Mouse (Mus musculus) gastrocnemius, postnatal 14 days (tissue): ENCODE results near the gene Shank2. TPM values are rescaled to one million over a fixed set of nuclear protein-coding genes. Genes with fewer than 3 reads are reported as not detected.

Source experiments
- DNase-seq: peaks from one replicate; pipeline ENCODE4 v3.0.0; 2021; ENCODE audit warnings: mixed read lengths
- intact Hi-C: fragments of 180-260 bp; cut with DNase I; formaldehyde crosslinking; loops from one replicate; pipeline ENCODE4 v1.15.1; 2025; ENCODE audit warnings: low total_unique reads
- total RNA-seq, 2 experiments: library from RNA; stranded (reverse); gene quantifications; 2 replicates each; pipeline ENCODE4 v1.2.3; 2021

The Shank2 gene
- total RNA-seq, 2 experiments from 2014 or later: 0.07 to 0.39 TPM

- no peak for DNase-seq
- intact Hi-C loops: no loop called here
These were observed 202.6 kb downstream of the Shank2 start for GRCm38 (mm10) chr7:144204290-144204689.

DNA sequence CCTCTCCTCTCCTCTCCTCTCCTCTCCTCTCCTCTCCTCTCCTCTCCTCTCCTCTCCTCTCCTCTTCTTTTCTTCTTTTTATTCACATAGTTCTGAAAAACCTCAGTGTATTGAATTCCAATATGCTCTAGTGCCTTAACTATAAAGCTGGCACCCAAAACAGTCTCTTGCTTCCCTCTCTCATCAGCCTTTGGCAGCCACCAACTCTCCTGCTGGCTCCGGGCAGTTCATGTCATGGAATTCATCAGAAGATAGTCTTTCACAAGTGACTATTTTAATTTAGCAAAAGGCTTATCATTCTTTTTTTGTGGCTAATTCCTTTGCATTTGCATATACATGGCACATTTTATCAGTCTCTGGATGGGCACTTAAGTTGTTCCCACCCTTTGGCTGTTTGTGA lies 203.4 kb downstream of the Shank2 start:
- intact Hi-C loops: no loop called here
- no peak for DNase-seq

- intact Hi-C loops: no loop called here
- DNase-seq: no peak
These were observed 204.1 kb downstream of the Shank2 start for GRCm38 (mm10) chr7:144205837-144206236.

- DNase-seq: no peak
- intact Hi-C loops: no loop called here
These were observed 204.5 kb downstream of the Shank2 start for GRCm38 (mm10) chr7:144206254-144206653.

DNA sequence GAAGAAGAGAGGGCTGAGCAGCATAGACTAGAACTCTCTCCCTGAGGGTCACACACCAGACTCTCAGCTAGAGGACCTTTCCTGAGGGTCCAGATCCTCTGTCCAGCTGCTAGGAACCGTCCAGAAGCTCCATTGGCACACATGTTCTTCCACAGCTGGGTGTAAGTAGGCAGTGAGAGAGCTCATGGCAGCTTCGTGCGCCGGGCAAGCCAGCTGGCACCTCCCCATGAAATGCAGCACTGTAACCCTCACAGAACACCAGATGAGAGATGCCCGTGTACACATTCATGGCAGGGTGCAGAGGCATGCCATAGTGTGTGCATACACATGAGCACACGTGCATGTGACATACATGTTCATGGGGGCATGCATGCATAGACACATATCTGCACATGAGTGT lies 205.4 kb downstream of the Shank2 start:
- intact Hi-C loops: no loop called here

DNA sequence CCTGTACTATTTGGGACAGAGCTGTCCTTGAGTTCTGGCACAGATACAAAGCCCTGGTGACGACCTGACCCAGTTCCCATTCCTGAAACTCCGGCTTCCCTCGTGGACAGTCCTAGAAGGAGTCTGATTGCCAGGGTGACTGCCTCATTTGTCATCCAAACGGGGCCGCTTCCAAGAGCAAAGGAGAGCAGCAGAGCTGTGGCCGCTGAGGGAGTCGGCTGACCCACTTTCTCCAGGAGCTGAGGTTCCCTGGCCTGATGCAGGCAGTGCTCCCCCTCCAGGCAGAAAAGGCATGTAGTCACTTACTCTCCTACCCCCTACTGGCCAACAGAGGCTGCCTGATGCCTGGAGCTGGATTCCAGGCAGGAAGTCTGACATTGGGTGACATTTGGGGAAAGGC lies 206.1 kb downstream of the Shank2 start:
- intact Hi-C loops: no loop called here
- peak; percentile 81 for DNase-seq

More for the DNA sequence above, 205.4 kb downstream of the Shank2 start:
- peak; percentile 20 for DNase-seq

DNA sequence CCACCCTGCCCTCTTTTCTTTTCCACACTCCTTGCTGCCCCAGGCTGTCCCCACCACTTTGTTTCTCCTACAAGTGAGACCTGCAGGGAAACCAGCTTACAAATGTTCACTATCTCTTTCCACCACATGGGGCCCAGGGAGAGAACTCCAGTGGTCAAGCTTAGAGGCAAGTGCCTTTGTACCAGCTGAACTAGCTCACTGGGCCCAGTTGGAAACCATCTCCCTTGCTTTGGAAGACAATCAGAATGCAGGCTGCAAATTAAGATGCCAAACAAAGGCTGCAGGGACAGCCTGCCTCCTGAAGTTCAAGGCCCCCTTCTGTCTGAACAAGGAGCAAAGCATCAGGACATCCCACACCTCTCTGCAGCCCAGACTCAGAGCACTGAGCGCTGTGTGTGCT lies 206.9 kb downstream of the Shank2 start:
- DNase-seq: no peak
- intact Hi-C loops: no loop called here

GRCm38 (mm10) chr7:144210526-144210925 lies 208.8 kb downstream of the Shank2 start:
- intact Hi-C loops: no loop called here
- no peak for DNase-seq

- no peak for DNase-seq
- intact Hi-C loops: no loop called here
These were observed 211.0 kb downstream of the Shank2 start for GRCm38 (mm10) chr7:144212694-144213093.

- DNase-seq: peak; percentile 66
- intact Hi-C loops: loop anchor here (2.0 kb wide), 1 partner anchor 210 kb away; no protein-coding TSS in a partner anchor
These were observed 215.5 kb downstream of the Shank2 start for GRCm38 (mm10) chr7:144217192-144217591.

DNA sequence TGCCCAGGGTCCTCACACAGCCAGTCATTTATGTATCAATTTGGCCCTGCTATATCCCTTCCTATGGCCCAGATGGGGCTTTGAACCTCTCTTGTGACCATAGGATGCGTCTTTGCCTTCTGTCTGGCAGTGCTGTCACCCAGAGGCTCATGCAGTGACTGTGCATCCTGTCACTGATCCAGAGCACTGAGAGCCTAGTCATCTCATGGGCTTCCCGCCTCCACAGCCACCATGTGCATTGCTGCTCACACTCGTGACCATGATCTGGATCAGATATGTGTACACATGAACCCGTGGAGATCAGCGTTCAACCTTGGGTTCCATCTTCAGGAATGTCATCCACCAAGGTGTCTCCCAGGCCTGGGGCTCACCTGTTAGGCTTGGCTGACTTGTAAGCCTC lies 227.0 kb downstream of the Shank2 start:
- intact Hi-C loops: no loop called here
- DNase-seq: no peak

- no peak for DNase-seq
- intact Hi-C loops: no loop called here
These were observed 227.7 kb downstream of the Shank2 start for GRCm38 (mm10) chr7:144229421-144229820.

DNA sequence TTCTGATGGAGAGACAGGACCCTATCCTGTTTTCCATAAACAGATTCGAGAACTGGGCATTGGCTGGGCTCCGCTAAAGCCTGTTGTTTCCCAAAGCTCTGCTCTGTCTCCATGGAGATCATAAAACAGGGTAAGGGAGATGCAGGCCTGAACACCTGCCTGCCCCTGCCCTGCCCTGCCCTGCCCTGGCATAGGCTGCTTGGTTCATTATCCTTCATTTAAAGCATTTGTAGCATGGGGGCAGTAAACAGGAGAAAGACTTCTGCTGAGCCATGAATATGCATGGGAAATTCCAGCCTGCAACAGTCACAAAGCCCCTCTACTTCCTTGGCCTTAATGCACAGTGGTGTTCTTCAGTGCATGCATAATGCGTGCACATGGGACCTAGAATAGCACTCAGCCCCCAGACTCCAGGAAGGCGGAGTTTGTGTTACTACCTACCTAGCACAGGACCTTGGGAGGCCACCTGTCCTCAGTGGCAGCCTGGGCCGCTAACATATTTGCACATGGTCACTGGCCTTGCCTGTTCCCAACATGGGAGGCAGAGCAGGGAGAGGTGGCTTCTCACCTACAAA lies 230.5 kb downstream of the Shank2 start:
- DNase-seq: no peak
- intact Hi-C loops: no loop called here

- DNase-seq: no peak
- intact Hi-C loops: no loop called here
These were observed 231.8 kb downstream of the Shank2 start for GRCm38 (mm10) chr7:144233479-144233878.

DNA sequence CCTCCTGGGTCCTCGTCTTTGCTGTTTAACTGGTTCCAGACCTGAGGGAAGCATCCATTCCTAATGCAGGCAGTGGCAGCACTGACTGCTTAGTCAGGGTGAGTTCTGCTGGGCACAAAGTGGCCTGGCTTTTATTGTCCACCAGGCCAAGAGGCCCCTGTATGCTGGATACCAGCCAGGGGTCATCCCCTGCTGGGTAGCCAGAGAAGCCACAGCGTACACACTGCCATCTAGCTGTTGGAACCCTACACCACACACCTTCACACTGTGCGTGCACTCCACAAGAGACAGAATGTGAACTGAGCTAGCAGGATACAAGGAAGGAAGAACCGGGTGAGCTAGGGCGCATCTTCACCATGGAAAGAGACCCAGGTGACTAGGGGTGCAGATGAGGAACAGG lies 233.1 kb downstream of the Shank2 start:
- no peak for DNase-seq
- intact Hi-C loops: no loop called here

- DNase-seq: no peak
- intact Hi-C loops: no loop called here
These were observed 233.8 kb downstream of the Shank2 start for GRCm38 (mm10) chr7:144235523-144235922.

DNA sequence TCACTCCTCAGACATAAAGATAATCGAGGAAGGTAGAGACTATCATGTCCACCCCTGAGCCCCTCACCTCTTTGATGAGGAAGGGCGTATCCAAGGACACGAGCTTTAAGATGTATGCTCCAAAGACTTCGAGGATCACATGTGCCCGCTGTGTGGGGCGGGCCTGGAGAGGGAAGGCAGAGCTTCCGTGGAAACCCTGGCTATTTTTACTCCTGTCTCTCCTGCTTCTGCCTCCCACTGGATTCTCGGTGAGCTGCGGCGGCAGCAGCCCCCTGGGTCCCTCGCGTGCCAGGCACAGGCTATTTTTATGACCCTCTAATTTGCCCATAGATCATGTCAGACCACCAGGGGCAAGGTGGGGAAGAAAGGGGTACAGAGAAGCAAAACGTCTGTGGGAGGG lies 235.1 kb downstream of the Shank2 start:
- intact Hi-C loops: no loop called here
- no peak for DNase-seq

DNA sequence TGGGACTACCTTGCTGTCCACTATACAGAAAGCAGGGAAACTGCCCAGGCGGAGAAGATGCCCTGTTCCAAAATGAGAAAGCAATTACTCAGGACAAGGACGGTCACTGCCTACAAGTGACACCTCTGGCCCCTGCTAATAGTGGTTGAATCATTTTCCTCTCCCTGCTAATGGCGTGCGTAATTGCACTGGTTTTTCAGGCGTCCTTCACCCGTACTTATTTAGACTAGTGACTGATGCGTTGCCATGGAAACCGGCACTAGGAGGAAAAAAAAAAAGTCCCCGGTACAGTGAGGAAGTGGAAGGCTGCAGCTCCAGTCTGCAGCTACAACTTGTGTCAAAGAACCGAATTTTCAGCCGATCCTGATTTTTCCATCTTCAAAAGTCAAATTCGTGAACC lies 236.7 kb downstream of the Shank2 start:
- intact Hi-C loops: no loop called here
- no peak for DNase-seq

DNA sequence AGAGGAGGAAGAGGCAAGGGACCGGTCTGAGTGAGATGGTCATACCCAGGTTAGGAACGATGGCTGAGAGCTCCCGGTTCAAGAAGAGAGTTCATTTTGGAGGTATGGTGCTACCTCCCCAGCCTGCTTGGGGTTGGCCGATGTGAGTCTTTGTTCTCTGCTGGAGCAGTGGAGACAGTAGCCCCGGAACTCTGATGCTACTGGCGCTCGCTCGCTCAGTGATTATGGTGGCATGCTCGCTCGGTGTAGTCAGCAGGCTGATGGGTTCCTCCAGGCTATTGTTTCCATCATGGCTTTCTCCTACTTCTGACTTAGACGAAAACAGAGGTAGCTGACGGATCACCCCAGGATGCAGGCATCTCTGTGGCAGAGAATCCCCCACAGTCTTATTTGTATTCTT lies 237.3 kb downstream of the Shank2 start:
- DNase-seq: no peak
- intact Hi-C loops: no loop called here

DNA sequence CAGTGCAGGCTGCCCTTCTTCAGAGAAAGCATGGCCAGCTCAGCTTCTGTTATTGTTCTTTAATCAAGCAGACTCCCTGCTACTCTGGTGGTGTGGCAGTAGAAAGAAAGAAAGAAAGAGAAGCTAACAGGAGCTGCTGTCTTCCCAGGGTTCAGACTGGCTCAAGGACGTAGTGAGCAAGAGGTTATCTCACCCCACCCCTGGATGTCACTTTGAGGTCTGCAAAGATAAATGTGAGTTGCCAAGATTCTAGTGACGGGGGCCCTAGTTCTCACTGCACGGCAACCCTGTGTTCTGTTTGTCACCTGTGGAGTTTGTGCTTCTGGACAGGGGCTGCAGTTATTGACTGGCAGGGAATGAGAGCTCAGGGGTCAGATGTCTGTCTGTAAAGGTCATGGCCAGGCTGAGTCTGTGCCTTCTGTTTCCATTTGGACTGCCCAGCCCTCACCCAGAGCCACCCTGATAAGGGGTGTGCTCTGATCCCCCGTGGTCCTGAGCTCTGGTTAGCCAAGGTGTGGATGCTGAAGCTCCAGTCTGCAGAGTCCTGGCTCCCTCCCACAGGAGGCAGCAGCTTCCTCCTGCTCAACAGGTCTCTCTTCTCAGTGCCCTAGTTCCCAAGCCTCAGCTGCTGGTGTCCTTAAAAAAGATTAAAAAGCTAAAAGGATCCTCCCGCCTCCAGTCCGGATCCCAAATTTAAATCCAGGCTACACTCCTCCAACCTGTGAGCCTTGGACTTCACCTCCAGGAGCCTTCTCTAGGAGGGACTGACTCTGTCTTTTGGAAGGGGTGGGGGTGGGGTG lies 238.0 kb downstream of the Shank2 start:
- intact Hi-C loops: no loop called here
- DNase-seq: no peak

GRCm38 (mm10) chr7:144240736-144241343 lies 239.1 kb downstream of the Shank2 start:
- no peak for DNase-seq
- intact Hi-C loops: no loop called here
